Mouse (Mus musculus): ENCODE results near the gene 4930404N11Rik.

DNA sequence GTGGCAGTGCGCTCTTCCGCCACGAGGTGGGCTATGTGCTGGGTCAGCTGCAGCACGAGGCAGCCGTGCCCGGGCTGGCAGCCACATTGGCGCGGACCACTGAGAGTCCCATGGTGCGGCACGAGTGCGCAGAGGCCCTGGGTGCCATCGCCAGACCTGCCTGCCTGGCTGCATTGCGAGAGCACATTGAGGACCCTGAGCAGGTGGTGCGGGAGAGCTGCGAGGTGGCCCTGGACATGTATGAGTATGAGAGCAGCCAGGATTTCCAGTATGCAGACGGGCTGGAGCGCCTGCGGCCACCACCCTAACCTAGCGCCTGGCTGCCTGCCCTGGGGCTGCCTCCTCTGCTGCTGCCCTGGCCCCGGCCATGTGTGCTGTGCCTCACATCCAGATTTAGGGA lies 22.1 kb upstream of the 4930404N11Rik start:
- TF ChIP-seq TAL1 (conservative IDR thresholded peaks at IDR 0.05; ENCODE audit: low read depth, low read length) = no peak
- TF ChIP-seq CTCF (IDR thresholded peaks at IDR 0.05; ENCODE audit: low read depth, low read length) = no peak
- no peak for TF ChIP-seq GATA2 (IDR thresholded peaks at IDR 0.05; ENCODE audit: borderline replicate concordance, low read depth, low read length)
- TF ChIP-seq GATA1 (IDR thresholded peaks at IDR 0.05; ENCODE audit: borderline replicate concordance, low read length) = no peak
